Mouse (Mus musculus): ENCODE data around the gene St3gal3.

The St3gal3 gene

DNA sequence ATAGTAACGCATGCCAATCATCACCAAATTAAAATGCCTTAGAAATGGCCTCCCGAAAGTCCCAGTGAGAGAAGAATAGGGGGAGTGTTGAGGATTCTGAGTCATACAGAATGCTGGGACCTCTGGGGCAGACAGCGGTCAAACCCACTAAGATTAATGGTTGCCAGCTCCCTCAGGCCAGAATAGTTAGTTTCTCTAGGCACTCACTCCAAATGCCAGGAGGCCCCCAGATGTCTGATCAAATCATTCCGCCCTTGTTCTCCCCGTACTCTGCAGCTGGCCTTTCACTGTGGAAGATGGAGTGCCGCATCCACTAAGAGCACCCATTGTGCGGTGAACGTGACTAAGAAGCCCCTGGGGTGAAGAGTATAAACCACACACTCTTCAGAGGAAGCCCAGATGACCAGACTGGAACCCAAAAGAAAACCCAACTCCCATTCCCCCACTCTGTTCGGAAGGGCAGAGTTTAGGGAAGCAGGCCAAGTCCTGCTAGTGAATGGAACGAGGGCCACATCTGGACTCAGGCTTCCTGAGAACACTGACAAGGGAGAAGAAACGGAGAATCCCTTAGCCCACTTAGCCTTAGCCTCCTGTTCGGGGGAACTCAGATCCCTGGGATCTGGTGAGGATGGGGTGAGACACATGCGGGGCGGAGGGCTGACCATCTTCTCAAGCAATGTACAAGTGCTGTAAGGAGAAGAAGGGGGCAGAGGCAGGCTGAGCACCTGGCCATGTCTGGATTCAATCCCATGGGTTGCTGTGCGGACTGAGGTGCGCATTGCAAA, 117.5 kb downstream of the St3gal3 start:
- DNase-seq = no peak

- no peak for DNase-seq
Observed at GRCm38 (mm10) chr4:118016323-118016911, 118.3 kb downstream of the St3gal3 start.

- DNase-seq = no peak
Observed at GRCm38 (mm10) chr4:118015636-118016035, 119.1 kb downstream of the St3gal3 start.

DNA sequence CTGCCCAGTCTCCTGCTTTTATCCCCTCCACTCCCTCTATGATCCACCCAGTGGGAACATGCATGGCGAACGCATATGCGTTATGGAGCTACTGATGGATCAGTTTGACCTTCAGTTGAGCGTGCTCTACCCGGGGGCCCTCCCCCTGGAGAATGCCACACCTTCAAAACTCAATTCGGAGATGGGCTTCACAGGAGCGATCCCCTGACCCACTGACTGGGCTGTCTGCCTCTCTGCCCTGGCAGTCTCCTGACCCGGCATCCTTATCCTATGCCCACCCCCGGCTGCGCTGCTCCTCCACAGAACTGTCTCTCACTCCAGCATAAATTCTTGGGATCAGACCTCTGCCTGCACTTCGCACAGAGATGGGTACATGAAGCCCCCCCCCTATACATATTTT, 119.6 kb downstream of the St3gal3 start:
- no peak for DNase-seq

DNA sequence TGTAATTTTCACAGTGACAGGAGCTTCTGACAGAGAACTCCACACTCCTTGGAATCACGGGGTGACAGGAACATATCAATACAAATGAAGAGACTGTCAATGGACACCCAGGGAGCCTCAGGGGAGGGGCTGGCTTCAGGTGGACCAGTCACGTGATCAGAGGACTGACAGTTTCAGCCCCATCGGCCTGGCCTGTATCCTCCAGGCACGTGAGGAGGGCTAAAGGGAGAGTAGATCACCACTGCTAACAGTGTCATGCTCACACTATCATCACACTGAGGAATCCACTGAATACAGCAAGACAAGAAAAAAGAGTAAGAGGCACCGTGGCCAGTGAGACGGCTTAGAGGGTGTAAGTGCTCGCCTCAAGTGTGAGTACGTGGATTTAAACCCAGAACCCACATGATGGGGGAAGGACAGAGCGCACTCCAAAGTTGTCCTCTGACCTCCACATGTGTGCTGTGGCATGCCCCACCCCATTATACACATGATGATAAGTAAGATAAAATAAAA, 124.0 kb downstream of the St3gal3 start:
- no peak for DNase-seq

GRCm38 (mm10) chr4:118008433-118009033, 126.2 kb downstream of the St3gal3 start:
- DNase-seq = no peak

GRCm38 (mm10) chr4:118001355-118001754, 133.4 kb downstream of the St3gal3 start:
- peak; percentile 36 for DNase-seq

- no peak for DNase-seq
Observed at GRCm38 (mm10) chr4:118000605-118001208, 134.0 kb downstream of the St3gal3 start.

DNA sequence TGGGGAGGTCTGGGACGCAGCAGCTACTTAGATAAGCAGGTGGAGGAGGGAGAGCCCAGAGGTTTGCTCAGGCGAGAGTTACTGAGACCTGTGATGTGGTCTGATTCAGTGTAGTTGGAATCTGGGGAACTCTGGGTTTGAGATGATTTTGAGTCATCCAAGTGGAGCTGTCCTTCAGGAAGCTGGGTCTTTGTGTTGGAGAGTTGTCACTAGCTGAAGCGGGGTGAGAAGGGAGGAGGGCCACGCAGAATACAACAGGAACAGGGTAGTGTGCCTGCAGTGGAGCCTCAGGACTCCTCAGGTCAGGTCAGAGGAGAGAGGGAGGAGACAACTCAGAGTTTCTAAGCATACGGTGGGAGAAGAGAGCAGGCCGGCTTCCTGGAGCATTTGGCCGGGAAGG, 134.8 kb downstream of the St3gal3 start:
- DNase-seq = no peak

DNA sequence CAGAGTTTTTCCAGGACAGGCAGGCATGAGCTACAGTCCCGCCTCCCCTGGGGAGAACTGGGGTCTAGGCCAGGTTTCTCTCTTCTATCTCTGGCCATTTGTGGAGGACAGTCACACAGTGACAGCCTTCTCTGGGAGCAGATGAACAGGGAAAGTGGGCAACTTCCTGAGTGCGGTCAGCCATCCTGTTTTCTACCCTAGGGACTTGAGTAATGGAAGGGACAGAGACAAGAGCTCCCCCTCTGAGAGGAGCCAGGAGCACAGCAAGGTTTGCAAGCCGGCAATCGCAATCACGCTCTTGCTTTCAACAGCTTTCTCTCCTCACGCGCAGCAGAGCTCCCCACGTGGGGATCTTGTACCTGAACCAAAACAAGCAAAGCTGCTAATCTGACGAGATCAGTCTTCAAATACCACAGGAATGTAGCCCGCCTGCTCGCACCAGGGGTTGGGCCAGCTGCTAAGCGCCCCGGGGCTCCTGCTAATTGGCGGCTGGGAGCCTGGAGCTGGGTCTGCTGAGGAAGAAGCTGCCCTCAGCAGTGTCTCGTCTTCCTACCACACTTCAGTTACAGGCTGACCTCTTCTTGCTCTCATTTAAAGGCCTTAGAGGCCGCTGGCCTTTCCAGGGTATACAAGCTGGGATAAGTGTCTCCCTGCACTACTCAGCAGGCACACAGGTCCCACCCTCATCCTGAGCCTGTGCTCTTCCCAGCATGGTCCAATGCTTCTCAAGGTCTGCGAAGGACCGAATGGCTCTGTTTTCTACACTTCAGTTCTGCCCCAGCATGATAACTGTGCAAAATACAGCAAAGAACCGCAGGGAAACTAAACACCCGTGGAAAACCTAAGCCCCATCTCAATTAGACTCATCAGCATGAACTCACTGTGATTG, 137.1 kb downstream of the St3gal3 start:
- DNase-seq = peak; percentile 49

- DNase-seq = no peak
Observed at GRCm38 (mm10) chr4:117996701-117997100, 138.0 kb downstream of the St3gal3 start.

DNA sequence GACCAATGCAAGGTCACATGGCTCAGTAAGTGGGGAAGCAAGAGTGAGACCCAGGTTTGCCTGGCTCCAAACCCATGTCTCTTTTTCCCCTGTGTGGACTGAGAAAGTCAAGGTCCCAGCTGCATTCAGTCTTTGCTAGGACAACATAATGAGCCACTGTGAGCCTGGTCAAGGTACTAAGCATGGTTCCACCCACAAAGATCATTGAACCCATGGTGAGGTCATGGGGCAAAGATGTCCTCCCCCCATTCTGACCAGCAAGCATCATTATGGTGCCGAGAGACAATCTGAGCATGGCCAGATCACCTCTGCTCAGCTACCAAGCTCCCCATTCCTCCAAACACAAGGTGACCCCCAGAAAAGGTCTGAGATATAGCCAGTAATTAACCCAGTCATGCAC, 139.3 kb downstream of the St3gal3 start:
- no peak for DNase-seq

- DNase-seq = no peak
Observed at GRCm38 (mm10) chr4:117993421-117993820, 141.3 kb downstream of the St3gal3 start.

DNA sequence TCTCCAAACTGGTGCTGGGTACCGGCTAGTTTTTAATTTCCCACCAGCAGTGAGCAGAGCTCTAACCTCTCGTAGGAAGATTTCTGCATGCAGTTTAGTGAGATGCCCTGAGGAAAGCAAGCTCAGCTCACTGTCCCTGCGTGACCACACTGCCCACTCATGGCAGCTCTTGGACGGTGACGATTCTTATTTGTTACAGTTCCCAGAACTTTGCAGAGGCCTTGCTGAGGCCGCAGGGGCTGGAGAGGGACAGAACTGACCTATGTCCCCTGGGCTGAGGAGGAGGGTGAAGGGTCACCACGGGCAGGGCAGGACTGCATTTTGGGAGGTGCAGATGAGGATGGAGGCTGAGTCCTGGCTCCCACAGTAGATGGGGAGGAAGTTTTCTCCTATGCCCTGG, 141.8 kb downstream of the St3gal3 start:
- no peak for DNase-seq

DNA sequence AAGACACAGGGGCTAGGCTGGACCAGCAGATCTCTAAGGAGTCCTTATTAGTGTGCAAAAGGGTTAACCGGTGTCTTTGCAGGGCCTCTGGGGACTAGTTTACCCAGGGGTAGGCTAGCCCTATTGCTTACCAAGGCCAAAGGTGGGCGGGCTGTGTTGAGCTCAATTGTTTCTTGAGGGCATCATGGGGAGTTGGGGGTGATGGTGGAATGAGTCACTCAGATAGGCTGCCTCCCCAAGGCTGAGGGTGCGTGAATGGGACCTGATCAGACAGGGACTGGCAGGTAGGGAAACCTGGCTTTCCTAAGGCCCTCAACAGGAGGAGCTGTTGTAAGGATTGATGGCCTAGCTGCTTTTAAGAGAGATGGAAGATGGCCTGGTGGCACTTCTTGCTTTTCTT, 142.7 kb downstream of the St3gal3 start:
- DNase-seq = no peak

- DNase-seq = no peak
Observed at GRCm38 (mm10) chr4:117991055-117991627, 143.6 kb downstream of the St3gal3 start.

- no peak for DNase-seq
Observed at GRCm38 (mm10) chr4:117990571-117990970, 144.1 kb downstream of the St3gal3 start.

- DNase-seq = no peak
Observed at GRCm38 (mm10) chr4:117989801-117990200, 144.9 kb downstream of the St3gal3 start.

GRCm38 (mm10) chr4:117986766-117987165, 147.9 kb downstream of the St3gal3 start:
- no peak for DNase-seq

- no peak for DNase-seq
Observed at GRCm38 (mm10) chr4:117984993-117985587, 149.6 kb downstream of the St3gal3 start.

- no peak for DNase-seq
Observed at GRCm38 (mm10) chr4:117984206-117984605, 150.5 kb downstream of the St3gal3 start.

GRCm38 (mm10) chr4:117982706-117983105, 152.0 kb downstream of the St3gal3 start:
- no peak for DNase-seq

Measured in kidney, adult 18-20 months (tissue).